Mouse (Mus musculus): ENCODE results near the gene Zfp750. TPM values are rescaled to one million over a fixed set of nuclear protein-coding genes. Genes with fewer than 3 reads are reported as not detected.
A peak's percentile ranks its signal among the peaks of the same experiment; 100 is the strongest.

Zfp750 gene
- 0.15 and 0.60 TPM in 2 replicates for polyA plus RNA-seq (2015; fragmentation: Nextera tagmentation; extraction: Ambion mirVana)

DNA sequence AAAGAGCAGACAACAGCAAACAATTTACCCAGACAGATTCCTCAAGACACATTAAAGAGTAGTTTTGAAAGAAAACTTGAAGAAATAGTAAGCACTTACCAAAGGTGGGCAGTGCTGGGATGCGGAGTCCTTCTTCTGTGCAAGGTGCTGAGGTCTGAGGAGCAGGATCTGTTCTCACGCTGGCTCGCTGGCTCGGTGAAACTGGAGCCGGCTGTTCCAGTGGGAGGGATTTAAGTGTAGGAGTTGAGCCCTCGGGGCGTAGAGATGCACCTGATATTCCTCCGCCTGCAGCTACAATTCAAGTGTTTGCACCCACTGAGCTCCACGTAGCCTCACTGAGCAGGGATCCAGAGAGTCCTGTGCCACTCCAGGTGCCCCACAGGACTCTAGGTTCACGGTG lies at the start of gene Zfp750:
Zfp750 (minus strand) TSS at position 203 of the 400 bp plus-strand sequence.
- peak within 1 kb of the TSS; percentile 22; the same call in 1 of the 2 replicates for H3K4me2 ChIP-seq
- H3K4me1 ChIP-seq (replicated peaks) = peaks cover 12% of the 10 kb centered on the region; the same call in 1 of the 2 replicates
- no peak within 1 kb of the TSS for H3K4me3 ChIP-seq
- H3K9me3 ChIP-seq (replicated peaks) = no peaks in the 10 kb centered on the region
- H3K27me3 ChIP-seq = no peaks in the 10 kb centered on the region
- no peak for ATAC-seq (replicated peaks; ENCODE audit: insufficient number of reproducible peaks, insufficient read depth, low FRiP score, low read depth)
- no peak within 1 kb of the TSS for H3K27ac ChIP-seq
- no peaks in the 10 kb centered on the region for H3K36me3 ChIP-seq
- no peak within 1 kb of the TSS for H3K9ac ChIP-seq
- WGBS = 40% methylated on average over 10 of the region's 10 CpGs

- Histone ChIP-seq H3K4me2 (no peak overlapping the region), H3K9me3 (replicated peaks) (no peaks in the 10 kb centered on the region), H3K4me1 (replicated peaks) (0 out of 2 replicates have a peak, but pooled peaks cover 2% of the 10 kb centered on the region), H3K27me3 (no peaks in the 10 kb centered on the region), H3K36me3 (no peaks in the 10 kb centered on the region), H3K4me3 (no peak overlapping the region), H3K9ac (no peak overlapping the region), H3K27ac (no peak overlapping the region)
- no peak for ATAC-seq (replicated peaks; ENCODE audit: insufficient number of reproducible peaks, insufficient read depth, low FRiP score, low read depth)
- 92% methylated on average over 4 of the region's 4 CpGs for WGBS
Observed at GRCm38 (mm10) chr11:121564265-121564664, 45.1 kb upstream of the Zfp750 start.

- Histone ChIP-seq H3K4me2 (no peak overlapping the region), H3K27me3 (no peaks in the 10 kb centered on the region), H3K9me3 (replicated peaks) (no peaks in the 10 kb centered on the region), H3K9ac (no peak overlapping the region), H3K36me3 (no peaks in the 10 kb centered on the region), H3K4me1 (replicated peaks) (0 out of 2 replicates have a peak, but pooled peaks cover 2% of the 10 kb centered on the region), H3K4me3 (no peak overlapping the region), H3K27ac (no peak overlapping the region)
- 93% methylated on average over 5 of the region's 5 CpGs for WGBS
- ATAC-seq (replicated peaks; ENCODE audit: insufficient number of reproducible peaks, insufficient read depth, low FRiP score, low read depth) = no peak
Observed at GRCm38 (mm10) chr11:121563312-121563711, 44.2 kb upstream of the Zfp750 start.

- no peak overlapping the region for H3K27ac ChIP-seq
- no peak overlapping the region for H3K4me3 ChIP-seq
- no peak for ATAC-seq (replicated peaks; ENCODE audit: insufficient number of reproducible peaks, insufficient read depth, low FRiP score, low read depth)
- H3K4me1 ChIP-seq (replicated peaks) = 0 out of 2 replicates have a peak, but pooled peaks cover 2% of the 10 kb centered on the region
- no peak overlapping the region for H3K9ac ChIP-seq
- no peak overlapping the region for H3K4me2 ChIP-seq
- 79% methylated on average over 7 of the region's 7 CpGs for WGBS
- H3K27me3 ChIP-seq = no peaks in the 10 kb centered on the region
- no peaks in the 10 kb centered on the region for H3K9me3 ChIP-seq (replicated peaks)
- no peaks in the 10 kb centered on the region for H3K36me3 ChIP-seq
Observed at GRCm38 (mm10) chr11:121560294-121560663, 41.1 kb upstream of the Zfp750 start.

DNA sequence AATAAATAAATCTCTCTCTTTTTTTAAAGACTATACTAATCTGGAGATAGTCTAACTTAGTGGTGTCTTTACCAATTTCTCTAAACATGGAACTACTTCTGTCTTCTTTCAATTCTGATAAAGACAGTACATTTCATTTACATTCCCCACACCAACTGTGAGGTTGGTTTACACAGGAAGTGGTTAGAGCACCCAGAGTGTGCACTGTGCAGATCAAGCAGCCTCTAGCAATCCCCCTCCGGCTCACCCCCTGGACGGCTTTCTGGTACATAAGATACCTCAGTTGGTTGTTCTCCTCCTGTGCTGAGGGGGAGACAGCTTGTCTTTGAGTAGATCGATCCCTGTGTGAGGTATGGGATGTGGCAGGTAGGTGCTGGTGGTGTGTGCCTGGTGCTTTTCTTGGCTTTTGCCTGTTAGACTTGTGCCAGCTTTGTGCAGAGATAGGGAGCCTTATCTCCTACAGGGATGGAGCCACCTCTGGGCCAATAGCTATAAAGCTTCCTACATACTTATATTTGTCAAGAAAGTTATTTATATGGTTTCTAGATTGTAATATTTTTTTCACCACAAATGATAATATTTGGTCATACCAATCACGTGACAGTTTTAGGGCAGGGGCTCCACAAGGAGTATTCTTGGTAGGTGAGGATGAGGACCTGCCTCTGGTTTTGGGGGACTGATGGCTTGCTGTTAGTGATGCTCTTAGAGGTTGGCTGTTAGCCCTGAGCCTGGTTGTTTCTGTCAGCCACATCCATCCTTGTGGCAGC lies 40.6 kb upstream of the Zfp750 start:
- no peak for ATAC-seq (replicated peaks; ENCODE audit: insufficient number of reproducible peaks, insufficient read depth, low FRiP score, low read depth)
- no peaks in the 10 kb centered on the region for H3K9me3 ChIP-seq (replicated peaks)

DNA sequence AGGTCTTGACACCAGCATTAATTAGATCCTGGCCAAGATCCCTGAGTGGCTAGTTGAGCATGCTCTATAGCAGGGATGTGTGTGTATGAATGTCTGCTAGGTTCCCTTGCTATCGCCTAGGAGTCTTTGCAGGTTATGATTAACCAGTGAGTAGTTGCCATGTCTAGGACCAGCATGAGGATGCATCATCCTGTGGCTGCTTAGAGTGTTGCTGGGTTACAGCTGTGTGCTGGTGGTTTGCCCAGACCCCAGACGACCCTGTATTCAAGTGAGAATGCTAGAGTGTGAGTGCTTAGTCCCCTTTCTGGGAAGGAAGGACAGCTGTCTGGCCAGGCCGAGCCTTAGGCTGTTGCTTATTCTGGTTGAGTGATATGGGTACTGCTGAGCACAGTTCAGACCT lies 39.4 kb upstream of the Zfp750 start:
- Histone ChIP-seq H3K4me1 (replicated peaks) (0 out of 2 replicates have a peak, but pooled peaks cover 2% of the 10 kb centered on the region), H3K27ac (no peak overlapping the region), H3K9ac (no peak overlapping the region), H3K4me3 (no peak overlapping the region), H3K9me3 (replicated peaks) (no peaks in the 10 kb centered on the region), H3K4me2 (no peak overlapping the region), H3K36me3 (no peaks in the 10 kb centered on the region), H3K27me3 (no peaks in the 10 kb centered on the region)
- ATAC-seq (replicated peaks; ENCODE audit: insufficient number of reproducible peaks, insufficient read depth, low FRiP score, low read depth) = no peak
- WGBS = 82% methylated on average over 3 of the region's 3 CpGs

More for the DNA sequence above, 40.6 kb upstream of the Zfp750 start:
- H3K4me2 ChIP-seq = no peak overlapping the region
- WGBS = 72% methylated on average over 4 of the region's 4 CpGs
- no peaks in the 10 kb centered on the region for H3K36me3 ChIP-seq
- no peak overlapping the region for H3K27ac ChIP-seq
- no peak overlapping the region for H3K4me3 ChIP-seq
- H3K27me3 ChIP-seq = no peaks in the 10 kb centered on the region
- 0 out of 2 replicates have a peak, but pooled peaks cover 2% of the 10 kb centered on the region for H3K4me1 ChIP-seq (replicated peaks)
- no peak overlapping the region for H3K9ac ChIP-seq

GRCm38 (mm10) chr11:121557946-121558345 lies 38.8 kb upstream of the Zfp750 start:
- ATAC-seq (replicated peaks; ENCODE audit: insufficient number of reproducible peaks, insufficient read depth, low FRiP score, low read depth) = no peak
- H3K27me3 ChIP-seq = no peaks in the 10 kb centered on the region
- peaks cover 7% of the 10 kb centered on the region; the same call in 1 of the 2 replicates for H3K4me1 ChIP-seq (replicated peaks)
- no peak overlapping the region for H3K4me2 ChIP-seq
- no peak overlapping the region for H3K4me3 ChIP-seq
- no peak overlapping the region for H3K9ac ChIP-seq
- WGBS = 98% methylated on average over 1 of the region's 1 CpGs
- H3K36me3 ChIP-seq = no peaks in the 10 kb centered on the region
- no peak overlapping the region for H3K27ac ChIP-seq
- H3K9me3 ChIP-seq (replicated peaks) = no peaks in the 10 kb centered on the region

DNA sequence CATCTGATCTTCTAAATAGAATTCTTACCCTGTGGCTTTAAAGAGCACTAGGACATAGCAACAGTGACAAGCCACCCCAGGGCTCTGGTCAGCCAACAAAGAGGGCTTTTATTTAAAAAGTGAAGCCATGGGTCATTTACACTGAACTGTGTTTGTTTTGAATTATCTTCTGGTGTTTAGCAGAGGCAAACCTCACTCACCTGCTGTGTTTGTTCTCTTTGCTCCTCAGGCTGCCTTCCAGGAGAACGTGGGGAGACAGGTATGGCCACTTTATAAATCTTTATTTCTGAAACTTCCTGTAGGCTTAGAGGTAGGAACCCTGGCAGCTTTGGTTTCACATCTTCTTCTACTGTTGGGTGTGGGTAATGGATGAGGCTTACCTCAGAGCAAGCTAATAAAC lies 37.6 kb upstream of the Zfp750 start:
- no peaks in the 10 kb centered on the region for H3K9me3 ChIP-seq (replicated peaks)
- no peak overlapping the region for H3K27ac ChIP-seq
- H3K9ac ChIP-seq = no peak overlapping the region
- no peak overlapping the region for H3K4me3 ChIP-seq
- peaks cover 14% of the 10 kb centered on the region for H3K4me1 ChIP-seq (replicated peaks)
- WGBS = 78% methylated on average over 1 of the region's 1 CpGs
- no peak overlapping the region for H3K4me2 ChIP-seq
- H3K27me3 ChIP-seq = no peaks in the 10 kb centered on the region
- ATAC-seq (replicated peaks; ENCODE audit: insufficient number of reproducible peaks, insufficient read depth, low FRiP score, low read depth) = no peak
- no peaks in the 10 kb centered on the region for H3K36me3 ChIP-seq

DNA sequence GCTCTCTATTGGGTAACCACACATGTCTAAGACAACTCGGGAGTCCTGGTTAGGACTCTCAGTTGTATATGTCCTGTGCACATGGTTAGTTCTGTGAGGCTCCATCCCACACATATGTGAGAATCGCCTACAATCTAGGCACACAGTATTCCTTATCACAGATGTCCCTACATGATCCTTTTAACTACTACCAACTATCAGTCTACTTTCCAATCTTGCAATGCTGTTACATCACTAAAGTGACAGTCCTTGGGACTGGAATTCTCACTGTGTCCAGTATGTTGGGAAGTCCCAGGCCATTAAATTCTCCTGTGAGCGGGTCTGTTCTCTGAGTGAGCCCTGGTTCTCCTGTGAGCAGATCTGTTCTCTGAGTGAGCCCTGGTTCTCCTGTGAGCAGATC lies 34.3 kb upstream of the Zfp750 start:
- no peak for ATAC-seq (replicated peaks; ENCODE audit: insufficient number of reproducible peaks, insufficient read depth, low FRiP score, low read depth)
- Histone ChIP-seq H3K36me3 (no peaks in the 10 kb centered on the region), H3K27me3 (no peaks in the 10 kb centered on the region), H3K4me3 (no peak overlapping the region), H3K27ac (no peak overlapping the region), H3K9me3 (replicated peaks) (no peaks in the 10 kb centered on the region), H3K4me2 (no peak overlapping the region), H3K9ac (no peak overlapping the region), H3K4me1 (replicated peaks) (peaks cover 33% of the 10 kb centered on the region)
- WGBS = 89% methylated on average over 3 of the region's 3 CpGs

GRCm38 (mm10) chr11:121552846-121553457 lies 33.8 kb upstream of the Zfp750 start:
- Histone ChIP-seq H3K4me3 (no peak overlapping the region), H3K27ac (no peak overlapping the region), H3K9me3 (replicated peaks) (no peaks in the 10 kb centered on the region), H3K4me1 (replicated peaks) (peaks cover 33% of the 10 kb centered on the region), H3K36me3 (no peaks in the 10 kb centered on the region), H3K9ac (no peak overlapping the region), H3K27me3 (no peaks in the 10 kb centered on the region), H3K4me2 (no peak overlapping the region)
- WGBS = 78% methylated on average over 7 of the region's 7 CpGs
- ATAC-seq (replicated peaks; ENCODE audit: insufficient number of reproducible peaks, insufficient read depth, low FRiP score, low read depth) = no peak

GRCm38 (mm10) chr11:121552167-121552566 lies 33.0 kb upstream of the Zfp750 start:
- Histone ChIP-seq H3K36me3 (no peaks in the 10 kb centered on the region), H3K27me3 (no peaks in the 10 kb centered on the region), H3K4me3 (no peak overlapping the region), H3K9ac (no peak overlapping the region), H3K4me2 (no peak overlapping the region), H3K4me1 (replicated peaks) (peaks cover 33% of the 10 kb centered on the region), H3K27ac (no peak overlapping the region), H3K9me3 (replicated peaks) (no peaks in the 10 kb centered on the region)
- 0 out of 2 replicates have a peak, but pooled peaks have one; percentile 18 for ATAC-seq (replicated peaks; ENCODE audit: insufficient number of reproducible peaks, insufficient read depth, low FRiP score, low read depth)
- WGBS = 65% methylated on average over 4 of the region's 4 CpGs

All from heart, embryonic 15.5 days (tissue).